Mouse (Mus musculus): ENCODE results near the gene Slc25a10. TPM values are rescaled to one million over a fixed set of nuclear protein-coding genes. Genes with fewer than 3 reads are reported as not detected.
A peak's percentile ranks its signal among the peaks of the same experiment; 100 is the strongest.

The Slc25a10 gene
- total and polyA plus RNA-seq, 3 experiments: 52.0 to 53.6 TPM; not detected in 1

GRCm38 (mm10) chr11:120522581-120522980 lies 30.9 kb downstream of the Slc25a10 start:
- TF ChIP-seq TBP (IDR thresholded peaks at IDR 0.05; ENCODE audit: low read depth, low read length): no peak
- TF ChIP-seq E2F4 (IDR thresholded peaks at IDR 0.05; ENCODE audit: borderline replicate concordance, low read depth, low read length): no peak
- no peak for TF ChIP-seq MAFK (IDR thresholded peaks at IDR 0.05; ENCODE audit: borderline replicate concordance, low read depth, low read length)
- no peak for TF ChIP-seq TCF12 (IDR thresholded peaks at IDR 0.05; ENCODE audit: low read depth, low read length)
- TF ChIP-seq HCFC1 (IDR thresholded peaks at IDR 0.05; ENCODE audit: low read depth, low read length): no peak
- no peak for TF ChIP-seq UBTF (IDR thresholded peaks at IDR 0.05; ENCODE audit: borderline replicate concordance, insufficient read depth, low read depth, low read length)
- no peak for TF ChIP-seq GATA1 (IDR thresholded peaks at IDR 0.05; ENCODE audit: low read depth, low read length)
- TF ChIP-seq KAT2A (conservative IDR thresholded peaks at IDR 0.05; ENCODE audit: low read depth, low read length): no peak
- no peak for TF ChIP-seq MYB (IDR thresholded peaks at IDR 0.05; ENCODE audit: low read depth, low read length)
- TF ChIP-seq POLR2AphosphoS5 (IDR thresholded peaks at IDR 0.05; ENCODE audit: borderline replicate concordance, low read depth, low read length): no peak
- TF ChIP-seq ZNF384 (IDR thresholded peaks at IDR 0.05; ENCODE audit: low read depth, low read length): no peak
- no peak for TF ChIP-seq CTCF (IDR thresholded peaks at IDR 0.05 in 2 of 3, conservative IDR thresholded peaks at IDR 0.05 in 1 of 3; ENCODE audit: control insufficient read depth in 1 of 3, insufficient read depth in 1 of 3, low read depth in 2 of 3, low read length in 3 of 3, poor library complexity in 1 of 3, severe bottlenecking in 1 of 3)
- TF ChIP-seq POLR2A (IDR thresholded peaks at IDR 0.05; ENCODE audit: control insufficient read depth in 1 of 2, insufficient read depth in 1 of 2, low read depth in 1 of 2, low read length in 2 of 2, poor library complexity in 1 of 2): no peak
- no peak for TF ChIP-seq NRF1 (IDR thresholded peaks at IDR 0.05; ENCODE audit: insufficient read depth, low read depth, low read length, poor library complexity, severe bottlenecking)
- no peak for TF ChIP-seq POLR2AphosphoS2 (IDR thresholded peaks at IDR 0.05; ENCODE audit: low read length)
- no peak for TF ChIP-seq USF2 (IDR thresholded peaks at IDR 0.05; ENCODE audit: borderline replicate concordance in 1 of 2, insufficient read depth in 1 of 2, low read depth in 1 of 2, low read length in 2 of 2)
- no peak for TF ChIP-seq RCOR1 (IDR thresholded peaks at IDR 0.05; ENCODE audit: low read depth, low read length)
- TF ChIP-seq CHD1 (IDR thresholded peaks at IDR 0.05; ENCODE audit: low read depth, low read length): no peak
- no peaks in the 10 kb centered on the region for H3K27me3 ChIP-seq (ENCODE audit: control insufficient read depth in 1 of 2, insufficient read depth in 2 of 2, low read length in 2 of 2)
- DNase-seq (ENCODE audit: low read depth, low spot score): no peak
- no peak overlapping the region for H3K9ac ChIP-seq (ENCODE audit: control insufficient read depth, low read depth, low read length, poor library complexity, severe bottlenecking)
- H3K4me3 ChIP-seq (ENCODE audit: control insufficient read depth in 1 of 2, insufficient read depth in 1 of 2, low read depth in 2 of 2, low read length in 2 of 2): no peak overlapping the region
- no peaks in the 10 kb centered on the region for H3K9me3 ChIP-seq (replicated peaks; ENCODE audit: insufficient read depth, low read length)
- H3K27ac ChIP-seq (ENCODE audit: control insufficient read depth, low read depth, low read length): no peak overlapping the region
- H3K79me2 ChIP-seq (ENCODE audit: control insufficient read depth, insufficient read depth, low read length, poor library complexity): no peaks in the 10 kb centered on the region
- H3K36me3 ChIP-seq (ENCODE audit: control insufficient read depth in 1 of 2, insufficient read depth in 2 of 2, low read length in 2 of 2): peaks cover 0 to 19% of the 10 kb centered on the region in 2 experiments; a peak in 2 of 4 replicates
- peaks cover 9 to 27% of the 10 kb centered on the region in 2 experiments for H3K4me1 ChIP-seq (ENCODE audit: control insufficient read depth in 1 of 2, insufficient read depth in 2 of 2, low read length in 2 of 2)

- peak overlapping the region; percentile 74 for H3K27ac ChIP-seq (ENCODE audit: control insufficient read depth, low read depth, low read length)
- peaks cover 4 to 25% of the 10 kb centered on the region in 2 experiments for H3K4me1 ChIP-seq (ENCODE audit: control insufficient read depth in 1 of 2, insufficient read depth in 2 of 2, low read length in 2 of 2)
- H3K4me3 ChIP-seq (ENCODE audit: control insufficient read depth in 1 of 2, insufficient read depth in 1 of 2, low read depth in 2 of 2, low read length in 2 of 2): peak overlapping the region; percentile 23 to 41
- no peaks in the 10 kb centered on the region for H3K27me3 ChIP-seq (ENCODE audit: control insufficient read depth in 1 of 2, insufficient read depth in 2 of 2, low read length in 2 of 2)
- no peaks in the 10 kb centered on the region for H3K9me3 ChIP-seq (replicated peaks; ENCODE audit: insufficient read depth, low read length)
- peak overlapping the region; percentile 46 for H3K9ac ChIP-seq (ENCODE audit: control insufficient read depth, low read depth, low read length, poor library complexity, severe bottlenecking)
- H3K79me2 ChIP-seq (ENCODE audit: control insufficient read depth, insufficient read depth, low read length, poor library complexity): no peaks in the 10 kb centered on the region
- peak; percentile 96 for DNase-seq (ENCODE audit: low read depth, low spot score)
- H3K36me3 ChIP-seq (ENCODE audit: control insufficient read depth in 1 of 2, insufficient read depth in 2 of 2, low read length in 2 of 2): peaks cover 0 to 15% of the 10 kb centered on the region in 2 experiments; a peak in 2 of 4 replicates
- peak; percentile 79 for TF ChIP-seq POLR2AphosphoS2 (IDR thresholded peaks at IDR 0.05; ENCODE audit: low read length)
- TF ChIP-seq ELF1 (IDR thresholded peaks at IDR 0.05; ENCODE audit: low read depth, low read length): peak; percentile 93
- TF ChIP-seq MAFK (IDR thresholded peaks at IDR 0.05; ENCODE audit: borderline replicate concordance, low read depth, low read length): no peak
- no peak for TF ChIP-seq JUND (IDR thresholded peaks at IDR 0.05; ENCODE audit: low read depth, low read length)
- peak; percentile 58 for TF ChIP-seq SIN3A (IDR thresholded peaks at IDR 0.05; ENCODE audit: low read length)
- no peak for TF ChIP-seq BHLHE40 (IDR thresholded peaks at IDR 0.05; ENCODE audit: borderline replicate concordance, low read depth, low read length)
- no peak for TF ChIP-seq MAX (IDR thresholded peaks at IDR 0.05; ENCODE audit: low read length)
- no peak for TF ChIP-seq CHD1 (IDR thresholded peaks at IDR 0.05; ENCODE audit: low read depth, low read length)
- peak; percentile 47; the same call in 1 of the 2 replicates for TF ChIP-seq MYC (IDR thresholded peaks at IDR 0.05; ENCODE audit: low read depth, low read length)
- no peak for TF ChIP-seq CTCF (IDR thresholded peaks at IDR 0.05 in 2 of 3, conservative IDR thresholded peaks at IDR 0.05 in 1 of 3; ENCODE audit: control insufficient read depth in 1 of 3, insufficient read depth in 1 of 3, low read depth in 2 of 3, low read length in 3 of 3, poor library complexity in 1 of 3, severe bottlenecking in 1 of 3)
- no peak for TF ChIP-seq GATA1 (IDR thresholded peaks at IDR 0.05; ENCODE audit: low read depth, low read length)
- TF ChIP-seq E2F4 (IDR thresholded peaks at IDR 0.05; ENCODE audit: borderline replicate concordance, low read depth, low read length): no peak
- no peak for TF ChIP-seq MEF2A (IDR thresholded peaks at IDR 0.05; ENCODE audit: extremely low read depth, insufficient replicate concordance, low read depth, low read length, poor library complexity, severe bottlenecking)
- no peak for TF ChIP-seq USF1 (IDR thresholded peaks at IDR 0.05; ENCODE audit: low read depth, low read length)
- 0 out of 2 replicates have a peak, but pooled peaks have one; percentile 27 for TF ChIP-seq TCF12 (IDR thresholded peaks at IDR 0.05; ENCODE audit: low read depth, low read length)
- TF ChIP-seq ETS1 (IDR thresholded peaks at IDR 0.05; ENCODE audit: low read depth, low read length): no peak; the same call in 1 of the 2 replicates
- TF ChIP-seq NRF1 (IDR thresholded peaks at IDR 0.05; ENCODE audit: insufficient read depth, low read depth, low read length, poor library complexity, severe bottlenecking): no peak
- TF ChIP-seq NELFE (IDR thresholded peaks at IDR 0.05; ENCODE audit: low read depth, low read length): peak; percentile 67
- TF ChIP-seq MXI1 (IDR thresholded peaks at IDR 0.05; ENCODE audit: low read depth, low read length): 0 out of 2 replicates have a peak, but pooled peaks have one; percentile 29
- TF ChIP-seq RCOR1 (IDR thresholded peaks at IDR 0.05; ENCODE audit: low read depth, low read length): no peak
These were observed 34.3 kb downstream of the Slc25a10 start for GRCm38 (mm10) chr11:120525959-120526358.

All from MEL (cell line).